Mouse (Mus musculus): ENCODE data around the gene Wnt2. TPM values are rescaled to one million over a fixed set of nuclear protein-coding genes. Genes with fewer than 3 reads are reported as not detected.

The Wnt2 gene
- polyA plus RNA-seq, 1 experiment, result not detected

DNA sequence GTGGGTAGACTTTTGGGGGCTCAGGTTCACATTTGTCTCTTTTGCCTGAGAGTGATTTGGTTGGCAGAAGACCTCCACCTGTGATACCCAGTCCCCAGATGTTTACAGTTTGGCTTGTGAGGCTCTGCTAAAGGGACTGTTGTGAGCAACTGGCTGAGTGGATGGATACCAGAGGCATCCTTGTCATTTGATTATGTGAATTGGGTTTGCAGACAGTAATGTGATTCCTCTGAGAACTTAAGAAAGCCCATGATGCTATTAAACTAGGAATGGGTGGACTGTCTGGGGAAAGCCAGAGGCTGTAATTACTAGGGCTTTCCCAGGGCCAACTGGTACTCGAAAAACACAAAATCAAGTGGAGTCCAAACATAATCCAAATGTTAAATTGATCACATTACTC is 51.0 kb downstream of the Wnt2 start:
- H3K27ac ChIP-seq (ENCODE audit: insufficient read depth, low read depth, low read length), result no peak overlapping the region
- H3K4me1 ChIP-seq (ENCODE audit: control insufficient read depth, insufficient read depth, low read length), result no peaks in the 10 kb centered on the region
- TF ChIP-seq POLR2A (IDR thresholded peaks at IDR 0.05; ENCODE audit: borderline replicate concordance, low read depth, low read length), result no peak
- TF ChIP-seq CTCF (IDR thresholded peaks at IDR 0.05; ENCODE audit: low read depth, low read length), result no peak
- H3K4me3 ChIP-seq (ENCODE audit: insufficient read depth, low read length), result no peak overlapping the region

DNA sequence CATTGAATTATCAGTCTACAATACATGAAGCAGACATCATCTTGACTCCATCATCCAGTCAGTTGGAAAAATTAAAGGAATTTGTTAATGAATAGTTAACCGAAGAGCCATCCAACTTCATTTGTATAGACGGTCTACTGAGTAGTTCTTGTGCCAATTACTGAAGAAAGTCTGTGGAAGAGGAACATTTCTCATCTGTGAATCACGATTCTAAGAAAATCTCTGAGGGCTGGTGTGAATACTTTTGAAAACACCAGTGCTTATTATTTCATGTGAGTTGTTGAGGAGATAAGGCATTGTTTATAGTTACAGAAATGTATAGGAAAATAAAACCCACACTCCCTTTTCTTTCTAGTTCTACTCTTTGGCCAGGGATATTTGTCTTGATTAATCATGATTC is 51.5 kb downstream of the Wnt2 start:
- Histone ChIP-seq H3K4me1 (ENCODE audit: control insufficient read depth, insufficient read depth, low read length) (no peaks in the 10 kb centered on the region), H3K27ac (ENCODE audit: insufficient read depth, low read depth, low read length) (no peak overlapping the region), H3K4me3 (ENCODE audit: insufficient read depth, low read length) (no peak overlapping the region)
- TF ChIP-seq POLR2A (IDR thresholded peaks at IDR 0.05; ENCODE audit: borderline replicate concordance, low read depth, low read length) (no peak), CTCF (IDR thresholded peaks at IDR 0.05; ENCODE audit: low read depth, low read length) (no peak)

DNA sequence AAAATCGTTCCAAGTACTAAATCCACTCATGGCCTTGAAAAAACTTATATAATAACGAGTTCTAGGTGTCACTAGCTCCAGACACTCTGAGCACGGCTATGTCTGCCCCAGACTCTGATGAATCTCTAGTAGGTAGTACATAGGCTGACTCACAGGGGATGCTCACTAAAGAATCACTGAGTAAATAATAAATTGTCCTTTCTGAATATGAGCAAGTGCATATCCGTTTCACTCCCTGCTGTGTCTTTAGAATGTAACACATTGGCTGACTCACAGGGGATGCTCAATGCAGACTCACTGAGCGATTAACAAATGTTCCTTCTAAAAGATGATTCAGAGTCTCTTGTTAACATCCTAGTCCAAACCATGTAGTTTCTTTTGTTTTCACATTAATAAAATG is 52.1 kb downstream of the Wnt2 start:
- Histone ChIP-seq H3K4me1 (ENCODE audit: control insufficient read depth, insufficient read depth, low read length) (no peaks in the 10 kb centered on the region), H3K4me3 (ENCODE audit: insufficient read depth, low read length) (no peak overlapping the region), H3K27ac (ENCODE audit: insufficient read depth, low read depth, low read length) (no peak overlapping the region)
- no peak for TF ChIP-seq POLR2A (IDR thresholded peaks at IDR 0.05; ENCODE audit: borderline replicate concordance, low read depth, low read length)
- TF ChIP-seq CTCF (IDR thresholded peaks at IDR 0.05; ENCODE audit: low read depth, low read length), result no peak

DNA sequence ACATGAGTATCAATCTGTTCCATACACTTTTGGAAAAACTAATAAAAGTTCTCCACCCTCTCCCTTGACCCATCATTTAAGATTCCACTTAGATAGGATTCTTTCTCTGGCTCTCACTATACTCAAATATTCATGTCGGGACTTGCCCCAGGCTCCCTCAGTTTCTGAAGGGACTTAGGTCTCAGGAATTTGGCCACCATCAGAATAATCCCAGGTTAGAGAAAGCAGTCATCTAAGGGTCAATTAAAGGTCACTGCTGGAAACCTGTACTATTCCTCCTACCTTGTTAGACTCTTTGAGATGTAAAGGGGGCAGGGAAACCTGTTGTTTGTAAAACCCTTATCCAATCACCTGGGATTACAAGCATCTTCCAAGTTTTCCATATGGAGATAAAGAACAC is 53.2 kb downstream of the Wnt2 start:
- Histone ChIP-seq H3K27ac (ENCODE audit: insufficient read depth, low read depth, low read length) (no peak overlapping the region), H3K4me1 (ENCODE audit: control insufficient read depth, insufficient read depth, low read length) (no peaks in the 10 kb centered on the region), H3K4me3 (ENCODE audit: insufficient read depth, low read length) (no peak overlapping the region)
- no peak for TF ChIP-seq CTCF (IDR thresholded peaks at IDR 0.05; ENCODE audit: low read depth, low read length)
- TF ChIP-seq POLR2A (IDR thresholded peaks at IDR 0.05; ENCODE audit: borderline replicate concordance, low read depth, low read length), result no peak

DNA sequence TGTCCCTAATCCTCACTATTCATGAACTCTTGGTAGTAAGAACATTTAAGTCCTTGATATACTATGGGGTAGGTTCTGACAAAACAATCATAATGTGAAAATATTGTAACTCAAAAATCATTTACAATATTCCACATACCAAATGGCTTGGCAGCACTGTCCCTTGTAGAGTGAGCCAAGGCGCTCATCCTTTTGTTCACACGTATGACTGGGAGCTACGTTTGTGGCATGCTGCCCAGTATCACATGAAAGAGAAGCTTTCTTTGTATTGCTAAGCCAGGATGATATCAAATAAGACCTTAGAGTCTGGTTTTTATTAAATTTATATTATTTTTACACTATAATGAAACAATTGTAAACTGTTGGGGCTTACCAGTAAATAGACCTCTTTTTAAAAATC is 56.0 kb downstream of the Wnt2 start:
- no peak overlapping the region for H3K27ac ChIP-seq (ENCODE audit: insufficient read depth, low read depth, low read length)
- no peak overlapping the region for H3K4me3 ChIP-seq (ENCODE audit: insufficient read depth, low read length)
- no peak for TF ChIP-seq CTCF (IDR thresholded peaks at IDR 0.05; ENCODE audit: low read depth, low read length)
- TF ChIP-seq POLR2A (IDR thresholded peaks at IDR 0.05; ENCODE audit: borderline replicate concordance, low read depth, low read length), result no peak
- H3K4me1 ChIP-seq (ENCODE audit: control insufficient read depth, insufficient read depth, low read length), result no peaks in the 10 kb centered on the region

DNA sequence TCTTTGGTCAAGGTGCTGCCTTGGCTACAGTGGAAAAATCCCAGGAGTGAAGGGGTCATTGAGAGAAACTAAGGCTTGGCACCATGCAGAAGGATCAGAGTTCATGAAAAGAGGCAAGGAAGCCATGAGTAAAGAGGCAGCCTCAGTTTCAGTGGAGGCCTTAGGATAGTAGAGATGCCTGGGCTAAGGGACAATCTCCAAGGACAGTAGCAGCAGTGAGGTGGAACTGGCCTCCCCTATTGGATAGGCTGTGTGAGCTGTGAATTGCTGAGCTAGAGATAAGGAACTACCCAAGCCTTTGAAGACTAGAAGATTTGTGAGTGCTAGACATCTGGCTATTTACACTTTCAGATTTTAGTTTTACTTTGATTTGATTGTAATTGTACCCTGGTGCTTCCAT is 59.0 kb downstream of the Wnt2 start:
- no peak overlapping the region for H3K27ac ChIP-seq (ENCODE audit: insufficient read depth, low read depth, low read length)
- H3K4me3 ChIP-seq (ENCODE audit: insufficient read depth, low read length), result no peak overlapping the region
- no peaks in the 10 kb centered on the region for H3K4me1 ChIP-seq (ENCODE audit: control insufficient read depth, insufficient read depth, low read length)
- no peak for TF ChIP-seq POLR2A (IDR thresholded peaks at IDR 0.05; ENCODE audit: borderline replicate concordance, low read depth, low read length)
- no peak for TF ChIP-seq CTCF (IDR thresholded peaks at IDR 0.05; ENCODE audit: low read depth, low read length)

DNA sequence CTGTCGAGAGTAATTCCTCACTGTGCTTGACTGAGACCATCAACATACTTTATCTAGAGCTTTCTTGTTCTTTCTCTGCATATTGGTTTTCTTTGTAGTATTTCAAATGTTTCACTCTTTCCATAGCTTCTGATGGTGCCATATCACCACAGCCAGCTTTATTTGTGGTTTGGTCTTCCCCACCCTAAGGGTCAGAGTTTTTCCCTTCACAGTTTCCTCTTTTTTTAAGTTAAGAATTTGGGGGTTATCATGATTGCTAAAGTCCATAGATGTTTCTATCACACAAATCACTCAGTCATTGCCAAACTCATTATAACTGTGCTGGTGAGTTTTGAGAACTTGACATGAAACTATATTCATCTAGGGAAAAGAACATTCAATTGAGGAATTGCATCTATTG is 60.6 kb downstream of the Wnt2 start:
- TF ChIP-seq CTCF (IDR thresholded peaks at IDR 0.05; ENCODE audit: low read depth, low read length), result no peak
- no peak for TF ChIP-seq POLR2A (IDR thresholded peaks at IDR 0.05; ENCODE audit: borderline replicate concordance, low read depth, low read length)

DNA sequence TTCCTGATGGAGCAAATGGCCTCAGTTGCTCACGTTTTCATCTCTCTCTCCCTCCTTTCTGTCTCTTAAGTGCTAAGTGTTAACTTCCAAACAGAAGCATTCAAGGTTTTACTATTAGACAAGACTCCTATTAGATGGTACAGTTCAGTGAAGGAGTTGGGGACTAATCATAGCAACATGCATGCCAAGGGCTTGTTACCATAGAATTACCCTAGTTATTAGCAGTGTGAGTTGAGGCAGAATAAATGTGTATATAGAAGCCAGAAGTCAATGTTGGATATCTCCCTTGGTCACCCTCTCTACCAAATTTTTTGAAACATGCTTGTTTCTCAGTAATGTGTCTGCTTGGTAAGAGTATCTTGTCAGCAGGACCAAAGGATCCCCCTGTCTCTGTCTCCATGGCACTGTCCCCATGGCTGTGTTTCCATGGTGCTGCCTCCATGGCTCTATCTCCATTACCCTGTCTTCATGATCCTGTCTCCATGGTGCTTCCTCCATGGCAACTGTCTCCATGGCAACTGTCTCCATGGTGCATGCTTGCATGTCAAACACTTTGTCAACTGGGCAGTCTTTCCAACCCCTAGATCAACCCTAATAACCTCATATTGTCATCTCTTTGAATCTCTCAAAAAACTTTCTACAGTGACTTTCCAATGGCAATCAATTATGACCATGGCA is 61.8 kb downstream of the Wnt2 start:
- Histone ChIP-seq H3K4me1 (ENCODE audit: control insufficient read depth, insufficient read depth, low read length) (no peaks in the 10 kb centered on the region), H3K27ac (ENCODE audit: insufficient read depth, low read depth, low read length) (no peak overlapping the region), H3K4me3 (ENCODE audit: insufficient read depth, low read length) (no peak overlapping the region)
- TF ChIP-seq CTCF (IDR thresholded peaks at IDR 0.05; ENCODE audit: low read depth, low read length) (no peak), POLR2A (IDR thresholded peaks at IDR 0.05; ENCODE audit: borderline replicate concordance, low read depth, low read length) (no peak)

More for the DNA sequence above, 60.6 kb downstream of the Wnt2 start:
- H3K4me1 ChIP-seq (ENCODE audit: control insufficient read depth, insufficient read depth, low read length), result no peaks in the 10 kb centered on the region
- no peak overlapping the region for H3K27ac ChIP-seq (ENCODE audit: insufficient read depth, low read depth, low read length)
- H3K4me3 ChIP-seq (ENCODE audit: insufficient read depth, low read length), result no peak overlapping the region

DNA sequence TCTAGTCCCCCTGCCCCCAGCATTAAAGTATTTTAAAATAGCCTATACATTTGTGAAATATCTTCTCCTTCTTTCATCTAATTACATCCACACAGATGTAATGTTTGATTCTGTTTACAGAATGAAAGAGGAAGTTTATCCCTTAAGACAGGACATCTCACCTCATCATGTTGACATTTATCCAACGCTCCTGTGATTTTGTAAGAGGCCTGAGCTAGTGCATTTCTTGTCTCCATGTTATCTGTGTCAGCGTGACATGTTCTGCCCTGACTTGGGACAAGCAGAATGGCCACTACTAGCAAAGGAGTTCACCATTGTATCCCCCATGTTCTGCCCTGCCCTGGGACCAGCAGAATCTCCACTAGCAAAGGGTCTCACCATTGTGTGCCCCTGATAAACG is 66.9 kb downstream of the Wnt2 start:
- Histone ChIP-seq H3K4me3 (ENCODE audit: insufficient read depth, low read length) (no peak overlapping the region), H3K4me1 (ENCODE audit: control insufficient read depth, insufficient read depth, low read length) (no peaks in the 10 kb centered on the region), H3K27ac (ENCODE audit: insufficient read depth, low read depth, low read length) (no peak overlapping the region)
- TF ChIP-seq POLR2A (IDR thresholded peaks at IDR 0.05; ENCODE audit: borderline replicate concordance, low read depth, low read length) (no peak), CTCF (IDR thresholded peaks at IDR 0.05; ENCODE audit: low read depth, low read length) (no peak)

DNA sequence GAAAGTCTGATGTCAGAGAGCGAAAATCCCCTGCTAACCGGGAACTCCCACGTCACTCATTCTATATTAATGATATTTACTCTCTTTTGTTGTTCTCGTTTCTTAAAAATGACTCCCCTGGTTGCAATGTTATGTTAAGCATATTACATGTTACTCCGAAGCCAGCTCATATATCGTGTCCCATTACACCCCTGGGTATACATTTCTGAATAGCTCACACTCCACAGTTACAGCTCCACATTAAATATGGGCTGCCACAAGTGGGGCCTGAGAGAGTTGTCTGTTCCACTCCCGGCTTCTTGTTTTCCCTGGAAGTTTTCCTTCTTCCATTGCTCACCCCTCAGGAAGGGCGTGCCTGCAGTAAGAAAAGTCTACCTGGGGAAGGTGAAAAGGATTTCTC is 78.6 kb downstream of the Wnt2 start:
- H3K27ac ChIP-seq (ENCODE audit: insufficient read depth, low read depth, low read length), result no peak overlapping the region
- H3K4me3 ChIP-seq (ENCODE audit: insufficient read depth, low read length), result no peak overlapping the region
- H3K4me1 ChIP-seq (ENCODE audit: control insufficient read depth, insufficient read depth, low read length), result no peaks in the 10 kb centered on the region
- no peak for TF ChIP-seq POLR2A (IDR thresholded peaks at IDR 0.05; ENCODE audit: borderline replicate concordance, low read depth, low read length)
- no peak for TF ChIP-seq CTCF (IDR thresholded peaks at IDR 0.05; ENCODE audit: low read depth, low read length)

DNA sequence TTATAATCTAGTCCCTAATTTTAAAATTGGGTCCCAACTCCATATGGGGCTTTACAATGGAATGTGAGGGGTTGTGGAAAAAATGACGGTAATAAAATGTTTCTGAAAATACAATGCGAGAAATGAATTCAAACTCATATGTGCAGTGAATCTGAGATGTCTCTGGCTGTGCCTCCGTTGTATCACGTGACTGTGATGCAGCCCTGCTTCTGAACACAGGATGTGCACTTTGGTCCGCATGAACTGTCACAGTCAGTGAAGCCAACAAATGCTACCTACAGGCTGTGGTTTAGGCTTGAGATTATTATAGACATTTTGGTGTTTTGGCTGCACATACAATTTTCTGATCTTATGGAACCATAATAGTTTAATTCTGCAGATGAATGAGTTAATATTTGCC is 81.3 kb downstream of the Wnt2 start:
- no peaks in the 10 kb centered on the region for H3K4me1 ChIP-seq (ENCODE audit: control insufficient read depth, insufficient read depth, low read length)
- H3K27ac ChIP-seq (ENCODE audit: insufficient read depth, low read depth, low read length), result no peak overlapping the region
- TF ChIP-seq POLR2A (IDR thresholded peaks at IDR 0.05; ENCODE audit: borderline replicate concordance, low read depth, low read length) (no peak), CTCF (IDR thresholded peaks at IDR 0.05; ENCODE audit: low read depth, low read length) (no peak)
- H3K4me3 ChIP-seq (ENCODE audit: insufficient read depth, low read length), result no peak overlapping the region

Data from bone marrow macrophage, adult 2 months (primary cell).